Mouse (Mus musculus): ENCODE results near the gene Gpld1.

Gene Gpld1

DNA sequence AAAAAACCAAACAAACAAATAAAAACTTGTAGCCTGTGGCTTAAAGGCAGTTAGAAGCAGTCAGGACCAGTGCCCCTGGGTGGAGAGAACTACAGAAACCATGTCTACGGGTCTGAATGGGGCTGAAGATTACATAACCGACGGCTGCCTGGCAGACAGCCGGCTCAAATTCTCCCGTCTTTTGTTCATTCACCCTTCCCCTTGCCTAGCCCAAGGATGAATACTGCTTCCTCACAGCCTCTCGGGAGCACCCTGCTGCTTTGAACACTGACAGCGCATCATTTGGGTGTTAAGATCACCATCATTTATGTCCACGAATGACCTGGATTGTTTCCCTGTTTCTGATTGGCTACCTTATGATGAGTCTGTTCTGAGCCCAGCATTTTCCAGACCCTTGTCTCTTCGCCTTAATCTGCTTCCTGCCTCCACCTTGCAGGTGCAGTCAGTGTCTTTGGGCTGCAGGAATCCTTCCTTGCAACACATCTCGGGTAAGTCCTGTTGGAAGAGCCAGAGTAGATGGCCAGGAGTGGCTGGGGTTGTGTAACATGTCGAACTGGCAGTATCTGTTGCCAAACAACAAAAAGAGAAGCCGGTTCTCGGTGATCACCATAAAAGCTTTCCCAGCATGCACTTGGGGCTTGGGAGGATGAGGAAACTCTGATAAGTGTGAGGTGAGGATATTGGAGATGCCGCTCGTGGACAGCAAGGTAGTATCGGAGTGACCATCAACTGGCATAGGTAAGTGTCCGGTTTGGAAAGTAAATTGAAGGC is at the start of gene Gpld1:
Gene Gpld1, plus strand, starts transcription at position 641 of the 771 bp plus-strand sequence.
- DNase-seq (ENCODE audit: low spot score), result no peak

DNA sequence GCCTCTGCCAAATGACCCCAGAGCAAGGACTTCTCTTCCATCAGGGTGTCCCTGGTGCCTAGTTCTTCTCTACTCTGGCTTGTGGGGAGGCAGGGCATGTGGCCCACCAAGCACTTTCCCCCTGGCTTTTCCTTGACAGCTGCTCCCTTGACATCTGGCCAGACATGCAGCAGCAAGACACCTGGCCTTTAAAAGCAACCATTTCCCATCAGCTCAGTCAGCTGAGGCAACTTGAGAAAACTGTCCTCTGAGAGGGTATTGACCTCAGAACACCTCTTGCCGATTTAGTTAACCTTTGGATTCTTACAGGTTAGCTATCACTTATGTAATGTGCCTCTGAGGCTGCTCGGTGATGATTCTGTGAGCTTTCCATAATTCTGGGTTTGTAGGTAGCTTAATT is 49.1 kb upstream of the Gpld1 start:
- DNase-seq (ENCODE audit: low spot score), result no peak

DNA sequence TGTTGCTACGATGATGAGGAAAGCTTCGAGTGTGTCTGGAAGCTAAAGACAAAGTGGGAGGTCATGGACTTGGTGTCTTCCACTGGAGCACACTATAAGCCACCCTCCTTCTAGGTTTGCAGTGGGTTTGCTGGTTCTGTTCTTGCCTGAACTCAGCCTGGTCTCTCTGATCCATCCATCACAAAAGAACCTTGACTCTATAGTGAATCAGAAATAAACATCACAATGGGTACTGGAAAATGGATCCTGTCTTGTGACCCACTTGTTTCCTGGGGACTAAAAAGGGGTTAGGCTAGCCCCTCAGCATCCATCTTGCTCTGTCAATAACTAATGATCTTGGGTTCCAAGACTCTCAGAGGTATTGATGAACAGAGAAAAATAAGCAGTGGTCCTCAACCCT is 41.0 kb upstream of the Gpld1 start:
- no peak for DNase-seq (ENCODE audit: low spot score)

DNA sequence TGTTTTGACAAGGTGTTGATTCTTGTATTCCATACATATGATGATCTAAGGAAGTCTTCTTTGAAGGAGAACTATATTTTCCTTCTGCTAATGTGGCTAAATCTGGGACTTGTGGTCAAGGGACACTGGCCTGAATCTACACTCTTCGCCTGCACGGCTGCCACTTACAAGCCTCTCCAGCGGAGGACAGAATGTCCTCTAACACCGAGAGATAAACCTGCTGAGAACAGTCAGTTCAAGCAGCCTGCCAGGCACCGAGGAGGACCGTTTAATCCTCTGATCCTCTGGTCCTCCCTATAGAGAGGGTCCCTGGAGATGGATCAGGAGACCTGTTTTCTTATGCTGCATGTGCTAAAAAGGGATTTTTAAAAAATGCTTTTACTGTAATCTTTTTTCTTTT is 39.5 kb upstream of the Gpld1 start:
- no peak for DNase-seq (ENCODE audit: low spot score)

DNA sequence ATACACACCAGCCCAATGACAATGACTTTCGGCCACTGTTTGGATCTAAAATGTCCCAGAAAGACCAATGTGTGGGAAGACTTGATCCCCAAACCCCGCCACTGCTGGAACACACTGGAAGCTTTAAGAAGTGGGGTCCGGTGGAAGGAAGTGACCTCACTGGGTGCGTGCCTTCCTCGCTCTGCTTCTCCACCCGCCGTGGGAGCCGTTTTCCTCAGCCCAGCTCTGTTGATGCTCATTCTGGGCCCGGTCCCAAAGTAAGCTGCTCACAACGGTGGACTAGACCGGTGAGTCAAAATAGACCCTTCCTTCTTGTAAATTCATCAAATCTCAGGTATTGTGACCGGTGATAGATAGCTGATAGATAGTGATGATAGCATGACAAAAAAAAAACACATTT is 37.5 kb upstream of the Gpld1 start:
- no peak for DNase-seq (ENCODE audit: low spot score)

DNA sequence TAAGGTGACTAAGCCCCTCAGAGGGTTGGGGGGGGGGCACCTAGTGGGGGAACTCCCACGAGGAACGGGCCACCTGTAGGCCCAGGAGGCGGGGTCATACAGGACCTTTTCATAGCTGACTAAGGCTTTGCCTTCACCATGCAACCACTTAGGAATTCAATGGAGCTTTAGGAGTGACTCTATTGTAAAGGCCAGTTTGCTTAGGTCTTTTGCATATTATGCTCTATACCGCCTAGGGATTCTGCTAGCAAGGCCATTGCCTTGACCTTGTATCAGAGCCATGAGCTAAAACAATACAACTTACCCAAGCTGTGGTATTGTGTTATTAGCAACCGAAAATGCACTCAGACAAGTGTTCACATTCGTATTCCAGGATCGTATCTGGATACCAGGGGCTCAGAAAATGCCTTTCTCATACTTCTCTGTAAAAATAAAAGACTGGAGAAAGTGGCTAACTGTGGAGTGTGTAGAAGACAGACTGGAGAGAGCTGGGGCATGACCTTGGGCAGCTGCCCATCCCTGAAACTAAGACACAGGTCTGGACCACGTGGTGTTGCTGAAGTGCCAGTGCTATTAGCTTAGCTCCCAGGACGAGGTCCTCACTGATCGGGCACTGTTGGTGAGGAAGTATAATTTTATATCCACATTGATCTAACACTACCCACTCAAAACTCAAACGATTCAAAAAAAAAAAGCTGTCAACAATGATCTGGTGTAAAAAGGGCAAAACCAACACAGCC is 36.0 kb upstream of the Gpld1 start:
- DNase-seq (ENCODE audit: low spot score), result no peak

DNA sequence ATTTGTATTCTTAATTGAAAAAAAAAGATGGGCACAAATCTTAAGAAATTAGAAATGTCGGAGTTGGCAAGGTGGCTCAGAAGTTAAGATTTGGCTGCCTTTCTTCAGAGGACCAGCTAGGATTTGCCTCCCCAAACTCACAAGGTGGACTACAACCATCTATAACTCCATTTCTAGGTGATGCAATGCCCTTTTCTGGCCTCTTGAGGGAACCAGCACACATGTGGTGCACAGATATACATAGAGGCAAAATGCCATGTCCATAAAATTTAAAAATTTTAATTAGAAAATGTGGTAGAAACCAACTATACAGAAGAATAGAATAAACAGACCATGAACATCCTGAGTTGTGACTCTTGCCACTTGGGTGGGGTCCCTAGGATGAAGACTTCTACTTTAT is 33.8 kb upstream of the Gpld1 start:
- DNase-seq (ENCODE audit: low spot score), result no peak

DNA sequence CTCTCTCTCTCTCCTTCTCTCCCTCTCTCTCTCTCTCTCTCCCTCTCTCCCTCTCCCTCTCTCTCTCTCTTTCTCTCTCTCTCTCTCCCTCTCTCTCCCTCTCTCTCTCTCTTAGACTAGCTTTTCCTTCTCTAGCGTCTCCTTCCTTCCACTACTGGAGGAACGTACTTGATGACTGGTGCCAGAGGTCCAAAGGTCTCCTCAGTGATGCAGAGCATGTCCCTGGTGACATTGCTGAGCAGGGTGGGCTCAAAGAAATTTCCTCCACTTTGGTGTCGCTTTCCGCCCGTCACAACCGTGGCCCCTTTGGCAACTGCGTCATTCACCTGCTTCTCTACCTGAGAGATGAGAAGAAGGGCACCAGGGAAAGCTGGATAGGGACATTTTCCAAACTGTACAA is 29.4 kb upstream of the Gpld1 start:
- no peak for DNase-seq (ENCODE audit: low spot score)

DNA sequence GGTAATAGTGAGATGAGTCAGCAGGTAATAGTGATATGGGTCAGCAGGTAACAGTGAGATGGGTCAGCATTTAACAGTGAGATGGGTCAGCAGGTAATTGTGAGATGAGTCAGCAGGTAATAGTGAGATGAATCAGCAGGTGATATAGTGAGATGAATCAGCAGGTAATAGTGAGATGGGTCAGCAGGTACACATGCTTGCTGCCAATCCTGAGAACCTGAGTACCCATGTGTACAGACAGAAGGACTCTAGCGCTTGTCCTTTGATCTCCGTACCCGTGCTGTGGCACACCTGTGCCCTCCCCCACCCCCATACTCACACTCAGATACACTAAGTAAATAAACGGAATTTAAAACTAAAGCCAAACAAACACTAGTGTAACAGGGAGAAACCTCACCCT is 28.0 kb upstream of the Gpld1 start:
- no peak for DNase-seq (ENCODE audit: low spot score)

DNA sequence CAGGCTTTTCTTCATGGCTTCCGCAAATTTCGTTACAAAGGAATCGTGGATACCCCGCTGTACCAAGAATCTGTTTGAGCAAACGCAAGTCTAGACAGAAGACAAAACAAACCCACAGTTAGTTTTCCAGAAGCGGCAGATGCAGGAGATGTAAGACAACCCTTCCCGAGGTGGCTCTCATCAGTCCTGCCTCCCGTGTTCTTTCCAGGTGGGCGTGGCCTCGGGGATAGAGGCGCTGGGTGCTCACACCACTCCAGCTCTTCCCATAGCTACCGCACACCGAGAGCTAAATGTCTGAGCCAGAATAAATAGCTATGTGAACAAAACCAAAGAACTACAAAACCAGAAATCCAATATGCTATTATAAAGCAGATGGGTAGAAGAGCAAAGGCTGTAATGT is 27.1 kb upstream of the Gpld1 start:
- no peak for DNase-seq (ENCODE audit: low spot score)

DNA sequence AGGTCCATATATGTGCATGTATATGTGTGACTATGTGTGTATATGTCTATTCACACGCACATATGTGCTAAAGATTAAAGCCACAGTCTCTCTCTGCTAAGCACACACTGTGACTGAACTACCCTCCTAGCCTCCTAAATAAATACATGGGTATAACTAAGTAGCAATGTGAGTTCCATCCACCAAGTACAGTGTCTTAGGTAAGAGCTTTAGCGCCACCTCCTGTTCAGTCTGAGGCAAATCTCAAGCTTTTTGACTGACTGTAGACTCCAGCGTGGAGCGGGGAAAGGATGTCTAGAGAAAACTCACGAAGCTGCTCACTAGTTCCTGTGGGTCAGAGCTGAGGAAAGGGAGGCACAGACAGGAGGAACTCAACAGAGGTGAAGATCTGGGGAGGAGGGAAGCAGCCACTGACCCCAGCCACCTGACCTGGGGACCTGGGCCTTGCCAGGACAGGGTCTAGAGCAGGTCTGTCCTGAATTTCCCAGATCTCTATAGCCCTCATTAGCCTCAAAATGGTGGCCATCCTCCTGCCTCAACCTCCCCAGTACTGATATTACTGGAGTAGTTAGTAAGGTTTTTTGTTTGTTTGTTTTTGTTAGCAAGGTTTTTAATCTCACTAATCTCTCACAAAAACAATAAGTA is 22.5 kb upstream of the Gpld1 start:
- DNase-seq (ENCODE audit: low spot score), result no peak

DNA sequence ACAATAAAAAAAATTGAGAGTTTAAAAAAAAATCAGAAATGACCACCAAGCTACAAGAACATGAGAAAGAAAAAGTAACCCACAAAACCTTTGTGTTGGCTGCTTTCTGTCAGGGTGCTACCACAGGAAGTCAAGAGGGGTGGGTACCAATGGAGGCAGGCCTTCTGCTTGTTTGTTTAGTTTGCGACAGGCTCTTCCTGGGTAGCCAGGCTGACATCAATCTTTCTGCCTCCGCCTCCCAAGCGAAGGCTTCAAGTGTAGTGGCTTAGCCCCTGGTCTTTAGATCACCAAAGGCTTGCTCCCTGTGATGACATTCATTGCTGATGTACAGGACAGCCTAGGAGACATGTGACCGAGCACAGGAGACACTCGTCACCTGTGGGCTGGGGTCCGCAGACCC is 21.7 kb upstream of the Gpld1 start:
- DNase-seq (ENCODE audit: low spot score), result no peak

DNA sequence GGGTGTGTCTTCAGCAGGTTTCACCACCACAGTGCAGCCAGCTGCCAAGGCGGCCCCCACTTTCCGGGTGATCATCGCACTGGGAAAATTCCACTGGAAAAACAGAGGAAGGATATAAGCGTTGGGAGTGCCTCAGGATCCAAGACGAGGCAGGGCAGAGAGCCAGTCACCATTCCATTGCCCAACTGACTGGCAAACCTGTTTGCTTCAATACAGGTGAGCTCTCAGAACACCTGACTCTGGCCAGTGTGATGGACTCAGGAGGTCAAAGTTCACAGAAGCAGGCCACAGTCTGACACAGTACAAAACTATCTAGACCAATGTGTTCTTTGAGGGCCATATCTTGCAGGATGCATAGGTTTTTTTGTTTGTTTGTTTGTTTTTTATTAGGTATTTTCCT is 19.0 kb upstream of the Gpld1 start:
- no peak for DNase-seq (ENCODE audit: low spot score)

DNA sequence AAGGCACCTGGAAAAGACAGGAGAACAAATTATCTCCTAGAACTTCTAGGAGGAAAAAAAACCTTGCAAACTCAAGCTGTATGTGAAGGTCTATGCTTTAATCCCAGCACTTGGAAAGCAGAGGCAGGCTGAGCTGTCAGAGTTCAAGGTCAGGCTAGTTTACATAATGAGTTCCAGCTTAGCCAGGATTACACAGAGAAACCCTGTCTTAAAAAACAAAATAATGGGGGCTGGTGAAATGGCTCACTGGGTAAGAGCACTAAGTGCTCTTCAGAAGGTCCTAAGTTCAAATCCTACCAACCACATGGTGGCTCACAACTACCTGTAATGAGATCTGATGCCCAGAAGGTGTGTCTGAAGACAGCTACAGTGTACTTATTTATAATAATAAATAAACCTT is 12.4 kb upstream of the Gpld1 start:
- no peak for DNase-seq (ENCODE audit: low spot score)

DNA sequence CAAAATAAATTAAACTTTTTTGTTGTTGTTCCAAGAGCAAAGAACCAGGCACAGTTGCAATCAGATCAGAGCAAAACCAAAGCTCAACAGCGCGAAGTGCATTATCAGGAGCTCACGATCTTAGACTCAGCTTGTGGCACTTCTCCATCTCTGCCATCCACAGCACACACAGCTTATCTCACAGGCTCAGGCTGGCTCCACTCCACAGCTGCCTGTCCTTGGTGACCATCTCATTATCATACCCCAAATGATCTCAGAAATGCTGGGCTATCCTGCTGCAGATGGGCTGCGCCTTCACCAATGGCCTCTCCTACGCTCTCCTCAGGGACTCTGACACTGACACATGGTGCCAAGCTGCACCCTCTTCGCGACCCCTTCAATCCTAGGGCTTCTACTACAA is 9.8 kb upstream of the Gpld1 start:
- DNase-seq (ENCODE audit: low spot score), result no peak

DNA sequence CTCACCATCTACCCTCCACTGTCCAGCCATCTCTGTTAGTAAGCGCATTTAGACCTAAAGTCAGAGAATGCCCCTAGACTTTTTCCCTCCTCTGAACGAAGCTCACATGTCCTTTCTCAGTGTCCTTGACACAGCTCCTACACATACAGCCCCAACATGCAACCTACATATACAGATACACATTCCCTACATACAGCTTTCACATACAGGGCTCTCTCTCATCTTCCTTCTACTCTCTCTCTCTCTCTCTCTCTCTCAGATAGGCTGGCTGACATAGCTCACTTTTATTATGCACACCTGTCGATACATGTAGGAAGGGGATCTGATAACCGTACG is 6.2 kb upstream of the Gpld1 start:
- DNase-seq (ENCODE audit: low spot score), result no peak

DNA sequence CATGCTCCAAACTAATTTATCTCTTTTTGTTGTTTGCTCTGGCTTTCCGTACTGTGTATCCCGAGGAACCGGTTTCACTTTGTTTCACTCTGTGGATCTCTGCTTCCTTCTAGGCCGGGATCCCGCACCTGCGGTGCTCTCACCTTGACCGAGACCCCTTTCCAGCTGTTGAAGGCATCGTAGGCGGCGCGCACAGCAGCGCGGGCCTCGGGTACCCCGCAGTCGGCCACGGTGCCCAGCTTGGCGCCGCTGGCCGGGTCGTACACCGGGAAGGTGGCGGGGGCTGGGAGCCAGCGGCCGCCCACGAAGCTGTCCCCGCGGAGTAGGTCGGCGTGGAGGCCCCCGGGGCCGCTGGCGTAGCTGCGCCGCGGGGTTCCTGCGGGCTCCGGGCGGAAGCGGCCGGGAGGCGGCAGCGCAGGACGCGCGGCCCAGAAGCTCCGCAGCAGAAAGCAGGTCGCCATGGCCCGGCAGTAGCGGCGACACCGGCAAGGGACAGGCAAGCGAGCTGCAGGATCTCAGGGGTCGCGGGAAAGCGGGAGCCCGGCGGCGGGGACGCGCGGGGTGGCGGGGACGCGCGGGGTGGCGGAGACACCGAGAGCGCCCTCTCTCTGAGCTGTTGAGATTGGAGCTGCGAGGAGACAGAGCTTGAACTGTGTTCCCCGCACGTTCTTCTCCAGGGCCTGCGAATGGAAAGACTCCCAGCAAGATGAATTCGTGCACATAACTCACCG is 5.7 kb upstream of the Gpld1 start, which contains the start of gene Aldh5a1:
Gene Aldh5a1, minus strand, starts transcription at position 554 of the 731 bp plus-strand sequence.
- peak; percentile 65 for DNase-seq (ENCODE audit: low spot score)

DNA sequence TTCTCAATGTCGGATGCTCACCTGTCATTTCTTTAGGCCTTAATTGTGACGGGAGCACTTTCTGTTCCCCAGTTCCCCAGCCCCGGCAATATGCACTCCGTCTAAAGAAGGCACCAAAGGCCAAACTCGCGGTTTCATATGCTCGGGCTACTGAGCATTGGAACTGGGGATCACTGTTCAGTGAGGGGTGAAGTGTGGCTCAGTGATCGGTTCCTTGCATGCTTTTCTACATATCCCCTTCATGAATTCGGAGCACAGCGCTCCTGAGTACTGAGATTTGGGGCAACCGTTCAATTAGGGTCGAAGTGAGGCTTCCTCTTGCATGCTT is 5.1 kb upstream of the Gpld1 start:
- DNase-seq (ENCODE audit: low spot score), result no peak

DNA sequence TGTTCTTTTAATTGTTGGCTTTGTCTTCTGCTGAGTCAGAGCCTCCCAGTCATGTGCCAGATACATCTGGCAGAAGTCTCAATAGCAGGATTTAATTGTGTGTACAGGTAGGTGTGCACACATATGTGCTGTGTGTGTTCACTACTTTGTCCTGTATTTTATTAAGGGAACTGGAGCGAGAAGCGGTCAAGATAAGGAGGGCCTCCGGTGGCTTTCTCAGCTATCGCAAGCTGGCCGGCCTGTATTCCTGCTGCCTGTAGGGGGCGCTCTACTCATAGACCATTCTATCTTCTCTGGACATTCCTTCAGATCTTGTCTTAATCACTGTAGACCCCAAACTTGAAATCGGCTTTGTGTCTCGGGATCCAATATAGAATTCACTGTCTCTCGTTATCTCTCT is 4.3 kb upstream of the Gpld1 start:
- DNase-seq (ENCODE audit: low spot score), result peak; percentile 29

DNA sequence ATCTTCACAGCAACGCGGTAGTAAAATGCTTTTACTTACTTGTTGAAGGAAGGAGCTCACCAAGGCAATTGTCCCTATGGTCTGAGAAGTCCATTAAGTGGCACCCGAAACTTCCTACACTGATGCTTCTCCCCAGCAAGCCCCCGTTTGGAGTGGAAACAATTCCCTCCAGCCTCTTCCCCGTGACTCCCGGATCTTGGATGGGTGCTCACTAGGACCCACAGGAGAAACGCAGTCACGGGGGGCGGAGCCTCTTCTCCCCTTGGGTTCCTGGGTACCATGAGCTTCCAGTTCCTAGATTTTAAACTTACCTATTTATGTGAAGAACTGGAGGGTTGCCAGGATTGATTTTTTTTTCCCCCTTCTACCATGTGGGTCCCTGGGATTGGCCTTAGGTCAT is 3.5 kb upstream of the Gpld1 start:
- DNase-seq (ENCODE audit: low spot score), result no peak

DNA sequence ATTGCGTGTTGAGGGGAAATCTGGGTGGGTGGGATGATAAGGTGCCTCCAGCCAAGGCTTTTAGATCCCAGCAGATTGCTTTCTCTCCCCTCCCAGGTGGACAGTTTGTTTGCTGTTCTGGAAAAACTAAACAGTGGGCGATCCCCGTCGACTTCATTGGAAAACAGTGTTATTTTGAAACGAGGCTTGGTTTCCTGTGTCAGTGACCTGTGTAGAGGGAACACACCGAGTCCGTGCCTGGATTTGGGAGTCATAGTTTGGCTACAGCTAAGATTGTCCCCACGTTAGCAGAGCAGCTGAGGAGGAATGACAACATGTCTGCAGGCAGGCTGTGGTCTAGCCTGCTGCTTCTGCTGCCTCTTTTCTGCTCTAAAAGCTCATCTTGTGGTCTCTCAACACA is 351 bp downstream of the Gpld1 start:
- DNase-seq (ENCODE audit: low spot score), result no peak

DNA sequence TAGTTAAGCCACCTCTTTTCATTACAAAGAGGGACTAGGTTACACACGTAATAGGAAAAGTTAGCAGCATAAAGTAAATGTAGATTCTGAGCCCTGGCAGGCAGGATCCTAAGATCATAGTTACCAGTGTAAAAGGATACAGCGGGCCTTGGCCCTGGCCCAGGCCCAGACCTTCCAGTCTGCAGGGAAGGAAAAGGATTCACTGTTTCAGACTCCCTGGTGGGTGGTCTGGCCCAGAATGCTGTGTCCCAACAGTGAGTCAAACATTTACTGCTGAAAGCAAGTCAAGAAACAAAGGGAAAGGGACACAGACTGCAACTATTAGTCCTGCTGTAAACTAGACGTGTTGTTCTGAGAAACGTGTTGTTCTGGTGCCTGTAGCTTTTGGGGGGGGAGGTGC is 2.6 kb downstream of the Gpld1 start:
- DNase-seq (ENCODE audit: low spot score), result no peak

DNA sequence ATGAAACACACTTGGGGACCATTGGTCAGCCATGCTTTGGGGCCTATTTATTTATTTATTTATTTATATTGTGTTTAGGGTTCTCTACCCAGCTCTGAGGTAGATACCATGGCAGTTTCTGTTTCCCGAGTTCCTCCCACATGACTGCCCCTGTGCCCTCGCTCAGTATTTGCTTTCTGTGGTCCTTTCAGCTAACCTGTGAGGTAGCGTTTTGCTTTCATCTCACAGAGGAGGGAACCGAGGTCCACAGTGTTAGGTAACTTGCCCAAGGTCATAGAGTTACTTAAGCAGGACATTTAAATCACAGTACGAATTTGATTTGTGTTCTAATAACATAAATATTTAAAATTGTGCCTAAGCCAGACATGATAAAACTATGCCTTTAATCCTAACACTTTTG is 4.2 kb downstream of the Gpld1 start:
- DNase-seq (ENCODE audit: low spot score), result no peak
